Mouse (Mus musculus) C2C12 (cell line): ENCODE results near the gene Rc3h2.

Experiments used
- CEBPB ChIP-seq: IDR thresholded peaks from one replicate; pipeline ENCODE4 v1.6.1; 2011; ENCODE audit warnings: low read depth, mild to moderate bottlenecking, control low read depth, moderate library complexity
- CTCF ChIP-seq: IDR thresholded peaks from one replicate; pipeline ENCODE4 v1.5.1; 2011; ENCODE audit not compliant: control insufficient read depth, insufficient read depth, insufficient read length
- FOSL1 ChIP-seq: IDR thresholded peaks from one replicate; pipeline ENCODE4 v1.8.0; 2011; ENCODE audit warnings: mild to moderate bottlenecking, low read length; ENCODE audit not compliant: poor library complexity, insufficient read depth, severe bottlenecking
- MAX ChIP-seq: IDR thresholded peaks from one replicate; pipeline ENCODE4 v1.6.1; 2011; ENCODE audit warnings: mild to moderate bottlenecking, control low read depth
- MYOD1 ChIP-seq: IDR thresholded peaks from one replicate; pipeline ENCODE4 v1.6.1; 2011; ENCODE audit warnings: low read depth; ENCODE audit not compliant: control insufficient read depth, insufficient read length
- MYOG ChIP-seq: IDR thresholded peaks from one replicate; pipeline ENCODE4 v1.6.1; 2011; ENCODE audit not compliant: control insufficient read depth, insufficient read length; ENCODE audit errors: extremely low read depth
- USF1 ChIP-seq: IDR thresholded peaks from one replicate; pipeline ENCODE4 v1.6.1; 2011; ENCODE audit warnings: low read depth, mild to moderate bottlenecking, control low read depth, moderate library complexity

DNA sequence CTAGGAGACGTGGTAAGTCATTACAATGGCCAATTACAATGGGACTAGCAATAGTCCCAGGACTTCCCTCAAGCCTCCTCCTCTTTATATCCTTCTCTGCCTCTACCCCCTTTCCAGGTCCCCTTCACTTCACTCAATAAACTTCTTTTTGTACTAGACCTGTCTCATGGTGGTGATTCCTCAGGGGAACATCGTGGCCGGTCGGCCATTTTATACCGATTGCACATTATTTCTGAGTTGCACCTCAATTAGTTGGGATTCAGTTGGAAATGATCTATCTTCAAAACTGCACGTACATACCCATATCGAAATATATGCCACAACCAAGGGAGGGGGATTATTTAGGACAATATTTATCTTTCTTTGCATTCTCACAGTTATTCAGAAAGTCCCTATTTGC lies 8.9 kb upstream of the Rc3h2 start:
- TF ChIP-seq CTCF, result no peak
- TF ChIP-seq MAX, result no peak
- no peak for TF ChIP-seq USF1
- TF ChIP-seq MYOD1, result no peak
- TF ChIP-seq MYOG, result no peak
- TF ChIP-seq CEBPB, result no peak
- no peak for TF ChIP-seq FOSL1
